Mouse (Mus musculus) CH12.LX (cell line): ENCODE results near the gene Atp13a3. TPM values are rescaled to one million over a fixed set of nuclear protein-coding genes. Genes with fewer than 3 reads are reported as not detected.

Experiments
- DNase-seq: peaks from one replicate; pipeline ENCODE4 v3.0.0-alpha.2; 2013; ENCODE audit errors: extremely low read depth
- H3K27ac ChIP-seq: 2 replicates; pipeline ENCODE4 v1.5.1; 2012; ENCODE audit warnings: low read depth, mild to moderate bottlenecking, control low read depth, moderate library complexity; ENCODE audit not compliant: insufficient read depth
- H3K27me3 ChIP-seq: replicated peaks from 2 replicates; pipeline ENCODE3; 2012; ENCODE audit warnings: inconsistent platforms
- H3K36me3 ChIP-seq, 2 experiments: replicated peaks in 1 of 2; 2 replicates each; pipeline versions ENCODE3 to v1.6.1; 2012; ENCODE audit warnings: inconsistent platforms in 1 of 2, low read length in 1 of 2, mild to moderate bottlenecking in 1 of 2, mixed read lengths in 1 of 2, moderate library complexity in 1 of 2; ENCODE audit not compliant: control insufficient read depth in 1 of 2, insufficient read depth in 1 of 2
- H3K4me1 ChIP-seq, 2 experiments: 2 replicates each; pipeline ENCODE4 v1.6.1; 2012; ENCODE audit warnings: inconsistent platforms in 1 of 2, moderate library complexity in 1 of 2; ENCODE audit not compliant: insufficient read depth in 2 of 2, control insufficient read depth in 1 of 2
- H3K4me2 ChIP-seq: 2 replicates; pipeline ENCODE4 v1.6.1; 2012; ENCODE audit warnings: low read depth, mild to moderate bottlenecking, control low read depth; ENCODE audit not compliant: poor library complexity, insufficient read depth, severe bottlenecking
- H3K4me3 ChIP-seq, 3 experiments: fragments of 150-350 bp in 1 of 3; sonication (generic) in 1 of 3; replicated peaks in 1 of 3; 2 replicates each; pipeline versions ENCODE3 to v1.5.1; 2011 to 2012; ENCODE audit warnings: low read depth in 2 of 3, low read length in 2 of 3, mild to moderate bottlenecking in 2 of 3, moderate library complexity in 2 of 3, control low read depth in 1 of 3, improper control_type of control experiment in 1 of 3, inconsistent platforms in 1 of 3, mixed read lengths in 1 of 3; ENCODE audit not compliant: poor library complexity in 1 of 3
- H3K79me2 ChIP-seq: replicated peaks from 2 replicates; pipeline ENCODE4 v1.6.1; 2012; ENCODE audit warnings: mild to moderate bottlenecking, moderate library complexity; ENCODE audit not compliant: control insufficient read depth, poor library complexity, insufficient read depth, severe bottlenecking; ENCODE audit errors: extremely low read depth
- H3K9ac ChIP-seq: 2 replicates; pipeline ENCODE4 v1.6.1; 2012; ENCODE audit warnings: low read depth, mild to moderate bottlenecking, control low read depth, moderate library complexity; ENCODE audit not compliant: insufficient read depth
- H3K9me3 ChIP-seq: replicated peaks from 2 replicates; pipeline ENCODE3; 2012; ENCODE audit warnings: low read length, inconsistent platforms, mixed read lengths
- BHLHE40 ChIP-seq: IDR thresholded peaks from 2 replicates; pipeline ENCODE4 v1.6.1; 2011; ENCODE audit warnings: mild to moderate bottlenecking, low read depth, low read length, improper control_type of control experiment
- CHD1 ChIP-seq: IDR thresholded peaks from 2 replicates; pipeline ENCODE4 v1.6.1; 2012; ENCODE audit warnings: low read depth, low read length, improper control_type of control experiment, inconsistent platforms
- CHD2 ChIP-seq: IDR thresholded peaks from 2 replicates; pipeline ENCODE4 v1.6.1; 2011; ENCODE audit warnings: low read length, improper control_type of control experiment
- EP300 ChIP-seq: IDR thresholded peaks from 2 replicates; pipeline ENCODE4 v1.6.1; 2011; ENCODE audit warnings: low read length, improper control_type of control experiment
- HCFC1 ChIP-seq: IDR thresholded peaks from 2 replicates; pipeline ENCODE4 v1.6.1; 2012; ENCODE audit warnings: low read depth, mild to moderate bottlenecking, inconsistent platforms, low read length, improper control_type of control experiment
- KAT2A ChIP-seq: IDR thresholded peaks from 2 replicates; pipeline ENCODE4 v1.6.1; 2012; ENCODE audit warnings: low read length, improper control_type of control experiment, inconsistent platforms; ENCODE audit not compliant: insufficient replicate concordance
- MAFK ChIP-seq: IDR thresholded peaks from 2 replicates; pipeline ENCODE4 v1.6.1; 2011; ENCODE audit warnings: low read length, improper control_type of control experiment; ENCODE audit not compliant: insufficient replicate concordance
- MEF2A ChIP-seq: IDR thresholded peaks from 2 replicates; pipeline ENCODE4 v1.6.1; 2014; ENCODE audit warnings: low read depth, mild to moderate bottlenecking, inconsistent platforms, low read length, improper control_type of control experiment, borderline replicate concordance
- MXI1 ChIP-seq: IDR thresholded peaks from 2 replicates; pipeline ENCODE4 v1.6.1; 2011; ENCODE audit warnings: mild to moderate bottlenecking, low read depth, low read length, improper control_type of control experiment
- PAX5 ChIP-seq: IDR thresholded peaks from 2 replicates; pipeline ENCODE4 v1.6.1; 2012; ENCODE audit warnings: low read length, inconsistent platforms, mixed read lengths
- POLR2A ChIP-seq: IDR thresholded peaks from 2 replicates; pipeline ENCODE4 v1.6.1; 2011; ENCODE audit warnings: low read depth, mild to moderate bottlenecking, improper control_type of control experiment, low read length
- POLR2AphosphoS2 ChIP-seq: IDR thresholded peaks from 2 replicates; pipeline ENCODE4 v1.6.1; 2011; ENCODE audit warnings: low read depth, low read length, improper control_type of control experiment
- RAD21 ChIP-seq: IDR thresholded peaks from 2 replicates; pipeline ENCODE4 v1.6.1; 2011; ENCODE audit warnings: low read depth, mild to moderate bottlenecking, low read length, improper control_type of control experiment, moderate library complexity
- SMC3 ChIP-seq: IDR thresholded peaks from 2 replicates; pipeline ENCODE4 v1.6.1; 2011; ENCODE audit warnings: low read depth, low read length, improper control_type of control experiment
- TCF12 ChIP-seq: IDR thresholded peaks from 2 replicates; pipeline ENCODE4 v1.6.1; 2014; ENCODE audit warnings: low read depth, mild to moderate bottlenecking, inconsistent platforms, low read length, improper control_type of control experiment
- UBTF ChIP-seq: IDR thresholded peaks from 2 replicates; pipeline ENCODE4 v1.6.1; 2012; ENCODE audit warnings: low read depth, mild to moderate bottlenecking, inconsistent platforms, low read length, improper control_type of control experiment, moderate library complexity
- ZC3H11A ChIP-seq: IDR thresholded peaks from 2 replicates; pipeline ENCODE4 v1.6.1; 2012; ENCODE audit warnings: low read depth, mild to moderate bottlenecking, inconsistent platforms, low read length, improper control_type of control experiment
- ZNF384 ChIP-seq: IDR thresholded peaks from 2 replicates; pipeline ENCODE4 v1.6.1; 2012; ENCODE audit warnings: low read depth, low read length, improper control_type of control experiment, inconsistent platforms
- dilution Hi-C: fragments of 300-500 bp; cut with MboI; formaldehyde crosslinking; loops from 2 replicates; pipeline ENCODE4 v1.14.3; 2020; ENCODE audit warnings: low sequenced_read_pairs; ENCODE audit not compliant: extremely low pct_unique_long_range_greater_than_20kb, extremely low pct_ligation_motif_present
- in situ Hi-C: fragments of 300-500 bp; cut with MboI; formaldehyde crosslinking; loops from 3 replicates; pipeline ENCODE4 v1.14.3; 2019; ENCODE audit warnings: low sequenced_read_pairs, low pct_ligation_motif_present, low pct_unique_long_range_greater_than_20kb, mixed read lengths
- polyA plus RNA-seq: library from polyadenylated mRNA; unstranded; fragments of >175 nt; gene quantifications from 2 replicates; pipeline ENCODE4 v1.2.1, GENCODE M21; 2012; ENCODE audit warnings: low read depth; ENCODE audit not compliant: insufficient read length
- total RNA-seq, 2 experiments: library from RNA; depleted of rRNA; stranded (reverse); fragments of 300-350 nt in 1 of 2; fragments of >200 nt in 1 of 2; gene quantifications; 2 replicates each; pipeline ENCODE4 v1.2.3; 2012 to 2014

The Atp13a3 gene
- total RNA-seq (2012; rRNA removed) (49.9 and 59.9 TPM in 2 replicates), total RNA-seq (2014; rRNA removed) (46.7 and 46.9 TPM in 2 replicates), polyA plus RNA-seq (59.1 and 73.0 TPM in 2 replicates)

GRCm38 (mm10) chr16:30405925-30406670, at the start of gene Atp13a3:
Atp13a3 (minus strand) TSS chr16:30405975.
- no peak within 1 kb of the TSS for H3K9ac ChIP-seq
- H3K36me3 ChIP-seq = no peaks in the 10 kb centered on the region
- no peaks in the 10 kb centered on the region for H3K9me3 ChIP-seq
- H3K27me3 ChIP-seq = peaks cover 5% of the 10 kb centered on the region
- TF ChIP-seq SMC3 (no peak), CHD1 (no peak), ZNF384 (no peak), PAX5 (no peak), POLR2AphosphoS2 (no peak)
- dilution Hi-C loops = no loop called here
- H3K4me3 ChIP-seq = no peak within 1 kb of the TSS
- in situ Hi-C loops = no loop called here
- no peak within 1 kb of the TSS for H3K4me2 ChIP-seq
- DNase-seq = no peak
- no peaks in the 10 kb centered on the region for H3K4me1 ChIP-seq
- H3K79me2 ChIP-seq = no peaks in the 10 kb centered on the region
- no peak within 1 kb of the TSS for H3K27ac ChIP-seq

GRCm38 (mm10) chr16:30453213-30453975, 47.6 kb upstream of the Atp13a3 start:
- Histone ChIP-seq H3K9ac (no peak overlapping the region), H3K36me3 (no peaks in the 10 kb centered on the region), H3K27ac (no peak overlapping the region), H3K4me3 (no peak overlapping the region), H3K27me3 (no peaks in the 10 kb centered on the region), H3K4me1 (peaks cover 0 to 2% of the 10 kb centered on the region in 2 experiments; a peak in 1 of 4 replicates), H3K9me3 (no peaks in the 10 kb centered on the region), H3K4me2 (no peak overlapping the region), H3K79me2 (no peaks in the 10 kb centered on the region)
- dilution Hi-C loops = no loop called here
- in situ Hi-C loops = no loop called here
- DNase-seq = no peak
- no peak for TF ChIP-seq HCFC1
- TF ChIP-seq ZC3H11A = no peak
- no peak for TF ChIP-seq MAFK
- no peak for TF ChIP-seq KAT2A
- no peak for TF ChIP-seq CHD2
- no peak for TF ChIP-seq POLR2A
- no peak for TF ChIP-seq EP300
- no peak for TF ChIP-seq BHLHE40
- no peak for TF ChIP-seq MEF2A
- TF ChIP-seq UBTF = no peak
- no peak for TF ChIP-seq ZNF384
- TF ChIP-seq TCF12 = no peak
- no peak for TF ChIP-seq POLR2AphosphoS2
- no peak for TF ChIP-seq RAD21
- TF ChIP-seq MXI1 = no peak
